Mouse (Mus musculus) spleen, adult 2 months (tissue): Measurements from ENCODE around the gene Hist1h2ba.

Source experiments
- CTCF ChIP-seq: fragments of 200-500 bp; IDR thresholded peaks from 2 replicates; pipeline ENCODE4 v1.5.1; 2011; ENCODE audit warnings: mild to moderate bottlenecking, inconsistent platforms; ENCODE audit not compliant: insufficient read depth, insufficient read length, insufficient replicate concordance; ENCODE audit errors: extremely low read depth
- POLR2A ChIP-seq: fragments of 200-500 bp; IDR thresholded peaks from 2 replicates; pipeline ENCODE4 v1.6.1; 2011; ENCODE audit warnings: low read depth, low read length, inconsistent platforms

- TF ChIP-seq CTCF (no peak), POLR2A (no peak)
Observed at GRCm38 (mm10) chr13:23928637-23929036, 5.3 kb downstream of the Hist1h2ba start.
